Mouse (Mus musculus) bone marrow, adult 2 months (tissue): ENCODE data around the gene Hhat.

Experiments
- CTCF ChIP-seq: fragments of 200-500 bp; IDR thresholded peaks from 2 replicates; pipeline ENCODE4 v1.5.1; 2011; ENCODE audit warnings: low read length, control low read depth; ENCODE audit not compliant: control insufficient read depth, insufficient read depth
- POLR2A ChIP-seq: fragments of 200-500 bp; IDR thresholded peaks from 2 replicates; pipeline ENCODE4 v1.6.1; 2011; ENCODE audit warnings: low read depth, mild to moderate bottlenecking, control low read depth, low read length, borderline replicate concordance; ENCODE audit not compliant: control insufficient read depth

DNA sequence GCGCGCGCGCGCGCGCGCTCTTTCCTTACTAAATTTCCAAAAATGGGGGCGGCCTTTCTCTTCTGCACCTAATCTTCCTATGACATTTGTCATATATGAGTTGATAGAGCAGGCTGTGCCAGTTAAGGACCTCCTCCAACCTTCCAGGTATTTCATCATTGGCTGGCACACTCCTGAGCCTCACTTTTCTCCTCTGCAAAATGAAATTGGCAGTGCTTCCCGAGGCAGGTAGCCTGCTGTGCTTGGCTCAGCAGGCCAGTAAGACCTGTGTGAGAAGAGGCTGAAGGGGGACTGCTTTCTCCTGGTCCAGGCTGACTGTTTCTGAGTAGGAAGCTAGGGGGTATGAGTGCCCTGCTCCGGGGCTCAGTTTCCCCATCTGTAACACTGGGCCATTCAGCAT is 283.5 kb downstream of the Hhat start:
- TF ChIP-seq CTCF (no peak), POLR2A (no peak)
